Mouse (Mus musculus): Measurements from ENCODE around the gene Arhgap5.

DNA sequence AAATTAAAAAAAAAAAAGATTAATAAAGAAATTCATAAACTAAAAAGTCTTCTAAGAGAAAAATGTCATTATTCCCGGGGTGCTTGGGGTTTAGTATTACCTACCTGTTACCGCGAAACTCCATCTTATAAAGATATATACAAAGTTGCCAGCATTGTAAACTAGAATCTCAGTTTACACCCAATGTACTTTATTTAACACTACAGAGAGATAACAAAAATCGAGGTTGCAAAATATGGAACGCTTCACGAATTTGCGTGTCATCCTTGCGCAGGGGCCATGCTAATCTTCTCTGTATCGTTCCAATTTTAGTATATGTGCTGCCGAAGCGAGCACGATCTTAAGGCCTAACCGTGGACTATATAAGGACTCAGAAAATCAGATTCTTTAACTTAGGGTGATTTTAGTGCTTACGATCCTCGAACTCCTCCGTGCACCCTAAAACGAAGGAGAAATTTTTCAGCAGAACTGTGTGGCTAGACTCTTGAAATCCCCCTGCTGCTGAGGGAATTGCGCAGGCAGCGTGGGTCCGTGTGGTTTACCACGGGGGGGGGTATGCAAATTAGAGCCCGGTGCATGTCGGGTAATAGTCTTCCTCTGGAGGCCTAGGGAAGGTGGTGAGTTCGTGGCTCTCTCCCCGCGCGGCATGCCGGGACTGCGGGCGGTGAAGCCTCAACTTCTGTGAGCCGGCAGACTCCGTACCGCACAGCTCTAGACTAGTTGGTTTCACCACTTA, 100.7 kb downstream of the Arhgap5 start:
- TF ChIP-seq TCF12 (IDR thresholded peaks at IDR 0.05; ENCODE audit: insufficient read depth, poor library complexity, severe bottlenecking) (no peak), USF1 (IDR thresholded peaks at IDR 0.05; ENCODE audit: low read depth) (no peak), POLR2A (IDR thresholded peaks at IDR 0.05; ENCODE audit: insufficient read length, low read depth) (peak; percentile 80), POLR2AphosphoS2 (IDR thresholded peaks at IDR 0.05; ENCODE audit: insufficient read length, low read depth) (peak; percentile 64), MYOD1 (IDR thresholded peaks at IDR 0.05; ENCODE audit: control insufficient read depth in 1 of 3, insufficient read length in 2 of 3, low read depth in 2 of 3) (no peak), MYOG (IDR thresholded peaks at IDR 0.05; ENCODE audit: control insufficient read depth in 1 of 3, insufficient read depth in 1 of 3, insufficient read length in 2 of 3, low read depth in 2 of 3) (no peak), E2F4 (IDR thresholded peaks at IDR 0.05; ENCODE audit: insufficient read depth) (no peak), CEBPB (IDR thresholded peaks at IDR 0.05; ENCODE audit: insufficient read depth, poor library complexity, severe bottlenecking) (no peak), MAX (IDR thresholded peaks at IDR 0.05; ENCODE audit: low read depth) (no peak), TCF3 (IDR thresholded peaks at IDR 0.05; ENCODE audit: insufficient read length, low read depth) (no peak), REST (IDR thresholded peaks at IDR 0.05; ENCODE audit: insufficient read depth, insufficient read length) (no peak), SRF (IDR thresholded peaks at IDR 0.05; ENCODE audit: control insufficient read depth, insufficient read length, low read depth) (no peak)
